Mouse (Mus musculus): Measurements from ENCODE around the gene Vac14. TPM values are rescaled to one million over a fixed set of nuclear protein-coding genes. Genes with fewer than 3 reads are reported as not detected.

Vac14 gene
- total and polyA plus RNA-seq, 2 experiments from 2014 or later = 28.1 to 36.1 TPM

GRCm38 (mm10) chr8:110714827-110715519, 96.6 kb downstream of the Vac14 start:
- WGBS = 51% methylated on average over 15 of the region's 15 CpGs
- ATAC-seq = peak; percentile 53
- Histone ChIP-seq H3K27me3 (ENCODE audit: insufficient read depth, low read length) (no peaks in the 10 kb centered on the region), H3K4me3 (ENCODE audit: low read depth, low read length) (no peak overlapping the region), H3K27ac (ENCODE audit: low read depth, low read length) (peak overlapping the region; percentile 91), H3K36me3 (ENCODE audit: insufficient read depth) (peaks cover 30% of the 10 kb centered on the region), H3K9ac (peak overlapping the region; percentile 10), H3K9me3 (ENCODE audit: low read length) (no peaks in the 10 kb centered on the region), H3K4me2 (ENCODE audit: low read depth) (no peak overlapping the region), H3K4me1 (ENCODE audit: insufficient read depth) (peaks cover 50% of the 10 kb centered on the region)
- no peak for TF ChIP-seq CTCF (IDR thresholded peaks at IDR 0.05; ENCODE audit: low read depth)
- DNase-seq = peak; percentile 85

DNA sequence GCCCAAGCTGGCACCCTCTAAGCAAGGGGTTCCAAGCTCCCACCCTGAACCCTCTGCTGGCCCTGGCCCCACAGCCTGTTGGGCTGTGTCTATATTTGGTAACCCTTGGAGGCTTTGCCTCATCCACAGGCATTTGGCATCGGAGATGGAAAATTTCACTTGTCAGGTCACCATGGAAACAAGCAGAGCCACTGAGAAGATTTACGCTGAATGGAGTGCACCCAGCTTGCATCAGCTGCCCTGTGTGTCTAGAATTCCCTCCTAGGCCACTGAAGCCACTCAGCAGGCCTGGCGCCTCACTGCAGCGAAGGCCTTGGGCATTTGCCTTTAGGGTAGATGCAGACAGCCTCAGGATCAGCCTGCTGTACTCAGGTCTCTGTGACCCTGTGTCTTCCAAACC, 97.7 kb downstream of the Vac14 start:
- 28% methylated on average over 4 of the region's 4 CpGs for WGBS
- Histone ChIP-seq H3K9me3 (ENCODE audit: low read length) (no peaks in the 10 kb centered on the region), H3K36me3 (ENCODE audit: insufficient read depth) (peaks cover 22% of the 10 kb centered on the region), H3K4me1 (ENCODE audit: insufficient read depth) (peaks cover 55% of the 10 kb centered on the region), H3K9ac (0 out of 2 replicates have a peak overlapping the region, but pooled peaks have one; percentile 10), H3K27me3 (ENCODE audit: insufficient read depth, low read length) (no peaks in the 10 kb centered on the region), H3K4me2 (ENCODE audit: low read depth) (no peak overlapping the region), H3K27ac (ENCODE audit: low read depth, low read length) (peak overlapping the region; percentile 91), H3K4me3 (ENCODE audit: low read depth, low read length) (no peak overlapping the region)
- TF ChIP-seq CTCF (IDR thresholded peaks at IDR 0.05; ENCODE audit: low read depth) = no peak
- ATAC-seq (peak; percentile 76), DNase-seq (peak; percentile 86)

DNA sequence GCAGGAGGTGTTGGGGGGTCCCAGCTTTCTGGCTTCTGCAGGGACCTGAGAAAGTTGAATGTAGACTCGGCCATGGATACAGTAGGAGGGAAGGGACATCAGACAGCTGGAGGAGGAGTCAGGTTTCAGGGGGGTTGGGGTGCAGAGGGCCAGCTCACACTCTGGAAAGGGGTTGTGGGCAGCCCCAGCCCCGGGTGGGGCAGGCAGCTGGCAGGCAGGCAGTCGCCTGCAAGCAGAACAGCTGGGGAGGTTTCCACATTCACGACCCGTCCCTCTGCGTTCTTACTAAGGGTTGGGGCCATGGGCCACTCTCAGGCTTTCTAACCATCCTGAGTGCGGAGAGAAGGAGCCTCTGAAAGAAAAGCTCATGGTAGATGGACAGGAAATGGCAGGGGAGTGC, 98.7 kb downstream of the Vac14 start:
- peaks cover 55% of the 10 kb centered on the region for H3K4me1 ChIP-seq (ENCODE audit: insufficient read depth)

GRCm38 (mm10) chr8:110718209-110718968, 100.0 kb downstream of the Vac14 start:
- Histone ChIP-seq H3K9me3 (ENCODE audit: low read length) (no peaks in the 10 kb centered on the region), H3K27me3 (ENCODE audit: insufficient read depth, low read length) (no peaks in the 10 kb centered on the region), H3K9ac (no peak overlapping the region), H3K27ac (ENCODE audit: low read depth, low read length) (peak overlapping the region; percentile 93), H3K4me3 (ENCODE audit: low read depth, low read length) (no peak overlapping the region), H3K4me1 (ENCODE audit: insufficient read depth) (peaks cover 55% of the 10 kb centered on the region), H3K36me3 (ENCODE audit: insufficient read depth) (0 out of 2 replicates have a peak, but pooled peaks cover 4% of the 10 kb centered on the region), H3K4me2 (ENCODE audit: low read depth) (no peak overlapping the region)
- 80% methylated on average over 8 of the region's 8 CpGs for WGBS
- DNase-seq (no peak), ATAC-seq (no peak)
- TF ChIP-seq CTCF (IDR thresholded peaks at IDR 0.05; ENCODE audit: low read depth) = no peak

More for the DNA sequence above, 98.7 kb downstream of the Vac14 start:
- no peaks in the 10 kb centered on the region for H3K9me3 ChIP-seq (ENCODE audit: low read length)
- no peak for DNase-seq
- no peak overlapping the region for H3K4me3 ChIP-seq (ENCODE audit: low read depth, low read length)
- peak overlapping the region; percentile 91; the same call in 1 of the 2 replicates for H3K27ac ChIP-seq (ENCODE audit: low read depth, low read length)
- H3K36me3 ChIP-seq (ENCODE audit: insufficient read depth) = peaks cover 15% of the 10 kb centered on the region
- no peak overlapping the region for H3K9ac ChIP-seq
- ATAC-seq = no peak
- no peaks in the 10 kb centered on the region for H3K27me3 ChIP-seq (ENCODE audit: insufficient read depth, low read length)
- no peak for TF ChIP-seq CTCF (IDR thresholded peaks at IDR 0.05; ENCODE audit: low read depth)
- 73% methylated on average over 7 of the region's 7 CpGs for WGBS
- no peak overlapping the region for H3K4me2 ChIP-seq (ENCODE audit: low read depth)

DNA sequence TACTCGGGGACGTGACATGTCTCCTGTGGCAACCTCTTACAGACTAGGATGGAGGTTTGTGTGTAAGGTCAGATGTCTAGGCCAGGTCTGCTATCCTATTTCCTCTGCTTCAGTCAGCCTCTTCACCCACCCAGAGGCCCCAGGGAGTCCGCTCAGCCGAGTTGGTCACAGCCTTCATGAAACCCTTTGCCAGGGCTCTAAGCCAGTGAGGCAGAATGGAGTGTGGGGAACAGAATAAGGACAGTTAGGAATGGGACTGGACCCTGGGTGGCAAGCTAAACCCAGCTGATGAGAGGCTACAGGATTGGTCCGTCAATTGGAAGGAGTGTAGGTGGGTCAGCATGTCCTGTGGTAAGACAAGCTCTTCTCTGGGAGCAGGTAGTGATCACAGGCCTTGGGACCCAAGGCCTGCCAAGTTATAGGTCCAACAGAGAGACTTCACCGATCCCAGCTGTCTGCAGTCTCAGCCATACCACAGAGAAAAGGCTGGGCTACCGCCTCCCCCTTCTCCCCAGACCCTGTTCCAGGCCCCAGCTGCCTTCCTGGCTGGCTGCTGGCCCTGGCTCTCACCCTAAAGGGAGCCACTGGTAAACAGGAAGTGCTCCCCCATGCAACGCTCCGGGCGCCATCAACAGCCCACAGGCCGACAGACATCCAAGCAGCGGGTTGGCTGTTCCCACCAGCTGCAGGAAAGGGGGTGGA, 100.7 kb downstream of the Vac14 start:
- Histone ChIP-seq H3K4me2 (ENCODE audit: low read depth) (no peak overlapping the region), H3K27ac (ENCODE audit: low read depth, low read length) (peak overlapping the region; percentile 93), H3K4me1 (ENCODE audit: insufficient read depth) (peaks cover 54% of the 10 kb centered on the region), H3K9me3 (ENCODE audit: low read length) (no peaks in the 10 kb centered on the region), H3K36me3 (ENCODE audit: insufficient read depth) (0 out of 2 replicates have a peak, but pooled peaks cover 4% of the 10 kb centered on the region), H3K27me3 (ENCODE audit: insufficient read depth, low read length) (no peaks in the 10 kb centered on the region), H3K4me3 (ENCODE audit: low read depth, low read length) (no peak overlapping the region), H3K9ac (peak overlapping the region; percentile 1; the same call in 1 of the 2 replicates)
- DNase-seq (peak; percentile 70), ATAC-seq (peak; percentile 12)
- WGBS = 34% methylated on average over 12 of the region's 12 CpGs
- TF ChIP-seq CTCF (IDR thresholded peaks at IDR 0.05; ENCODE audit: low read depth) = no peak

- DNase-seq (no peak), ATAC-seq (no peak)
- peaks cover 4% of the 10 kb centered on the region; the same call in 1 of the 2 replicates for H3K36me3 ChIP-seq (ENCODE audit: insufficient read depth)
- no peaks in the 10 kb centered on the region for H3K9me3 ChIP-seq (ENCODE audit: low read length)
- H3K4me3 ChIP-seq (ENCODE audit: low read depth, low read length) = peak overlapping the region; percentile 89
- no peak for TF ChIP-seq CTCF (IDR thresholded peaks at IDR 0.05; ENCODE audit: low read depth)
- peak overlapping the region; percentile 64 for H3K4me2 ChIP-seq (ENCODE audit: low read depth)
- H3K27ac ChIP-seq (ENCODE audit: low read depth, low read length) = peak overlapping the region; percentile 93
- peaks cover 51% of the 10 kb centered on the region for H3K4me1 ChIP-seq (ENCODE audit: insufficient read depth)
- H3K9ac ChIP-seq = peak overlapping the region; percentile 99
- 56% methylated on average over 6 of the region's 6 CpGs for WGBS
- H3K27me3 ChIP-seq (ENCODE audit: insufficient read depth, low read length) = no peaks in the 10 kb centered on the region
These were observed 101.7 kb downstream of the Vac14 start for GRCm38 (mm10) chr8:110719898-110720653.

Data from forebrain, postnatal 0 days (tissue).